In genomic region chr17:12367373-12367930, GRCm38 (mm10) we compare ENCODE assay signal across 9 mouse cellular contexts. TPM values are rescaled to one million over a fixed set of nuclear protein-coding genes. Genes with fewer than 3 reads are reported as not detected.
DNase-seq lines count a peak whose midpoint lies in the region; ATAC-seq and TF ChIP-seq lines count a peak whose summit lies in the region.
"Had no signal": no experiment of that assay in that cellular context is flagged by ENCODE, and none has a peak within 500 bp of the region (broad histone marks: within the 10 kb centered on the region; RNA-seq: fewer than 3 reads in every experiment).

No protein-coding gene starts in this region.

- H3K27me3 ChIP-seq in hindbrain, postnatal 0 days (ENCODE audit: insufficient read depth, low read length) = no peaks in the 10 kb centered on the region
- H3K27me3 ChIP-seq: limb, embryonic 15.5 days had no signal

- no peak overlapping the region for H3K27ac ChIP-seq in hindbrain, postnatal 0 days
- H3K27ac ChIP-seq: limb, embryonic 15.5 days had no signal

- no peaks in the 10 kb centered on the region for H3K9me3 ChIP-seq in hindbrain, postnatal 0 days (ENCODE audit: low read length)
- H3K9me3 ChIP-seq: limb, embryonic 15.5 days had no signal

- H3K36me3 ChIP-seq in hindbrain, postnatal 0 days (ENCODE audit: insufficient read depth, low read length) = no peaks in the 10 kb centered on the region
- H3K36me3 ChIP-seq: limb, embryonic 15.5 days had no signal

- ATAC-seq in hindbrain, postnatal 0 days = peak; percentile 81; the same call in 1 of the 2 replicates

- H3K4me2 ChIP-seq in hindbrain, postnatal 0 days (ENCODE audit: low read depth, low read length) = no peak overlapping the region
- H3K4me2 ChIP-seq: limb, embryonic 15.5 days had no signal

- no peak overlapping the region for H3K4me3 ChIP-seq in hindbrain, postnatal 0 days (ENCODE audit: low read length)
- H3K4me3 ChIP-seq: limb, embryonic 15.5 days had no signal

- 40% methylated on average over 5 of the region's 5 CpGs for WGBS in hindbrain, postnatal 0 days

- peak; percentile 75 for DNase-seq in ZHBTc4 (ENCODE audit: low read depth, low spot score)
- DNase-seq in cerebellum, postnatal 36 days = peak; percentile 52 to 55
- peak; percentile 11 to 38 for DNase-seq in gastrocnemius, adult 8-10 months (ENCODE audit: low spot score in 2 of 2)
- DNase-seq in hindbrain, postnatal 0 days (ENCODE audit: low spot score) = peak; percentile 83
- DNase-seq in left cerebral cortex, adult 11 months (ENCODE audit: low spot score) = peak; percentile 24
- peak; percentile 76 for DNase-seq in lung, postnatal 36 days
- DNase-seq in retina, postnatal 7 days (ENCODE audit: low read depth, low spot score) = peak; percentile 29
- peak; percentile 64 for DNase-seq in urinary bladder, postnatal 14 days (ENCODE audit: low spot score)

- peak; percentile 85 for TF ChIP-seq CTCF in hindbrain, postnatal 0 days (IDR thresholded peaks at IDR 0.05; ENCODE audit: low read depth)

- no peak overlapping the region for H3K9ac ChIP-seq in hindbrain, postnatal 0 days (replicated peaks; ENCODE audit: low read length)
- H3K9ac ChIP-seq: limb, embryonic 15.5 days had no signal

- no peaks in the 10 kb centered on the region for H3K4me1 ChIP-seq in hindbrain, postnatal 0 days (ENCODE audit: insufficient read depth, low read length)
- H3K4me1 ChIP-seq: limb, embryonic 15.5 days had no signal

RNA-seq across cellular contexts. Expression of gene Plg, which starts 11.0 kb away (rescaled TPM):
- total RNA-seq in gastrocnemius, adult 8-10 months (2022) = under 1 TPM in 1 of 4 experiments, not detected in 3; 0.56 TPM
- 0.07 and 0.21 TPM in 2 replicates for total RNA-seq in hindbrain, postnatal 0 days (2014; rRNA removed)
- 0.11 TPM in 1 of 2 replicates, not detected in the other for polyA plus RNA-seq in hindbrain, postnatal 0 days (2015; fragmentation: Nextera tagmentation; extraction: Ambion mirVana)

RNA-seq across cellular contexts. Expression of gene Map3k4, which starts 48.9 kb away (rescaled TPM):
- total RNA-seq in gastrocnemius, adult 8-10 months (2022) = 10 to 100 TPM; 32.4 to 41.9 (median 36.2) TPM
- total RNA-seq in hindbrain, postnatal 0 days (2014; rRNA removed) = 36.2 and 39.2 TPM in 2 replicates
- polyA plus RNA-seq in hindbrain, postnatal 0 days (2015; fragmentation: Nextera tagmentation; extraction: Ambion mirVana) = 52.2 and 54.5 TPM in 2 replicates

Comparison
In these comparisons a context has a peak if more than half of its experiments do, and no peak if none do; other contexts are left out.
1. DNase-seq: peak in every context shown above with its lines; median percentile 83 in hindbrain, postnatal 0 days; 76 in lung, postnatal 36 days; 75 in ZHBTc4; 64 in urinary bladder, postnatal 14 days; 54 in cerebellum, postnatal 36 days; 29 in retina, postnatal 7 days; 24 in gastrocnemius, adult 8-10 months; 24 in left cerebral cortex, adult 11 months.